Mouse (Mus musculus): ENCODE results near the gene Slc25a27. TPM values are rescaled to one million over a fixed set of nuclear protein-coding genes. Genes with fewer than 3 reads are reported as not detected.

The Slc25a27 gene
- polyA plus RNA-seq, 1 experiment from 2014 or later = 7.6 TPM

DNA sequence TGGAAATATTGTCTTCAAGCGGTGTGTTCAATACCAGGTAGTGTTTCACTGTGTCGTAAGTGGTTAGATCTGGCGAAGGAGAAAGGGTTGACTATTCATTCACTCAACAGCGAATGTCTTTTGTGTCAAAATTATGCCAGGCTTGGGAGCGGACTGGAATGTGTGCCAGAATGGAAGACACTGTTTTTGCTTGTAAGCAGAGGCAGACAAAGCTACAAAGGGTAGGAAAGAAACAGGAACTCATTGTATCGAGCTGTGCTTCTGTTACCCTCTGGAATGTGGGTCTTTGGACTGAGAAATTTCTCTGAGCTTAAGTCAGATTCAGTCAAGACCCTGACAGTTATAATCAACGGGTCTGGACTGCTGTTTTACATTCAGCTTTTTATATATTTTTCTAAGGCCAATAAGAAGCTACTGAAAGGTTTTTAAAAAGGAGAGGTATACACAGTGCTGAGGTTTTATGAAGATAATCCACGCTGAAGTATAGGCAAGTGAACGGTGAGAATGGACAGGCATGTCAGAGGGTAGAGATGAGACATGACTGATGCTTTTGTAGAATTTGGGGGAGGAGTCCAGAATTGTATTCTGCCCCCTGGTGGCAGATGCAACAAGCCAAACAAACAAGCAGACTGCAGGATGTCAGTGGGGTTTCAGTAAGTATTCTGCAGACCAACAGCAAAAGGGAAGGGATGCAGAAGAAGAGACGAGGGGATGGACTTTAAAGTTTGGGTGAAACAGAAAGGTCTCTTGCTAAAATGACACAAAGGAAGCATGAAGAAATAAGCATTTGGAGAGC is 17.2 kb downstream of the Slc25a27 start:
- DNase-seq (ENCODE audit: low spot score) = peak; percentile 58

DNA sequence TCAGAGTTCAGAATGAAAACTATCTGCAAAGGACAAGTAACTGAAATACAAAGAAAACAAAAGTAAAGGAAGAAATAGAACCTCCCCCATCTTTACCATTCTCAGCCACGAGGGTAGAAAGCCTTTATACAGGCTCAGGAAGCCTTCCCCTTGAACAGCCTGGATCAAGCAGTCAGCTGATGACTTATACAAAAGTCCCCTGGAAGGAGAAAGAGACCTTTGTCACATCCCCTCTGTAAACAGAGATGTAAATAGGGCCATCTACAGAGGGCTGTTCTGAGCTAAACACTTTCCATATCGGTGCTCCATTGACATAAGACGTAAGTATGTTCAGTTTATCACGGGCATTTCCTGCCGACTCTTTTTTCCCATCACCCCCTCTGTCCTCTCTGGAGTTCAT is 20.1 kb downstream of the Slc25a27 start:
- no peak for DNase-seq (ENCODE audit: low spot score)

DNA sequence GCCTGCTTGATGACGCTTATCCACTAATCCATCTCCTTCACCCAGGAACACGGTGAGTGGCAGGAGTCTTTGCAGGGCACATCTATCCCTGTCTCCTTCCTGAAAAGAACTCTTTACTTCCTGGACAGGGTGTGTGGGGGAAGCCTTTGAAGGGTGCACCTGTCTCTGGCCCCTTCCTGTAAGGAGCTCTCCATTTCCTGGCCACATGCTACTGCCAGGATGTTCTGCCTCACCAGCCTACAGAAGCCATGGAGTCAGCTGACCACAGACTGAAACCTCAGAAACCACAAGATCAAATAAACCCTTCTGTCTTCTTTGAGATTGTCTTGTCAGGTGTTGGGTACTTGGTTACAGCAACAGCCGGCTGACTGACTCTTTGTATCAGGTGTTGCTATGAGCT is 21.9 kb downstream of the Slc25a27 start:
- DNase-seq (ENCODE audit: low spot score) = peak; percentile 83

DNA sequence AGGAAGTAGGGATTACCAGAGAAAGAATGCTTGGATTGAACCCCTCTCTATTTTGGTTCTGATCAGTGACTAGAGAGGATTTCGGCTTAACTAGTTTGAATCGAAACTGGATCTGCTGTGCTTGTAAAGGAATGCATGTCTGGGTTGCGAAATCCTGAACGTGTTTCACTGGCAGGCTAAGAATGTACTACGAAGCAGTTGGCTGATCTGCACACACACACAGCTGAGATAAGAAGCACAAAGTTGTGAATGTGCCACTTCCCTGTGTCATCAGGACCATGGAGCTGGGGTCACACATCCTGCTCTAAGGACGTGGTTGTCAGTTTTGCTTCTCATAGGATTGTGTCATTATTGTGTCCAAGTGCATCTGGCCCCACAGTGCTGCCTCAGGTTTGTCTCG is 22.6 kb downstream of the Slc25a27 start:
- no peak for DNase-seq (ENCODE audit: low spot score)

DNA sequence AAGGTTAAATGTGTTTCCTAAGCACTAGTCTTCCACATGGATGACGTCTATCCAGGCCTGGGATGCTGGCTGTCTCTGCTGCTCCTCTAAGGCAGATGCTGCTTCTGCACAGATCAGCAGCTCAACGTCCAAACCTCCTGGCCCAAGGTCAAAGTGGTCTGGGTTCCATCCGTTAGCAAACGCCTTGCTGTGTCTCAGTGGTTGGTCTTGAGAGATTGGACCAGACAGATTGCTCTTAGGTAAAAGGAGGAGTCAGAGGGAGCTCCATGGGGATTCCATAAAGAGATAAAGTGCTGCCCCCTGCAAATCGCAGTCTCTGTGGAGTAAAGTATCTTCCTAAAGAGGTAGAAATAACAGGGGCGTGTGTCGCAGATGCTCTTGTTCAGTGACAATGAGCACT is 23.8 kb downstream of the Slc25a27 start:
- DNase-seq (ENCODE audit: low spot score) = no peak

DNA sequence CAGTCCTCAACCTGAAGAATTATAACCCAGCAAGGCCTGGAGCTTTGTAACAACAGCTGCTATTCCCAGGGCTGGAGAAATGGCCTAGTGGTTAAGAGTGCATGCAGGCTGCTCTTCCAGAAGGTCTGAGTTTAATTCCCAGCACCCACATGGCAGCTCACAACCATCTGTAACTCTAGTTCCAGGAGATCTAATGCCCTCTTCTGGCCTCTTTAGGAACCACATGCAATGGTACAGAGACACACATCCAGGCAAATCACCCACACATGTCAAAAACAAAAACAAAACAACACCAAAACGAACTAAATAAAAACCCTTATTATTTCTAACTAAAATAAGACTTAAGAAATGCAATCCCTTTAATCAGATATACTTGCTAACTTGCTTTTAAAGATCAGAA is 26.2 kb downstream of the Slc25a27 start:
- DNase-seq (ENCODE audit: low spot score) = no peak

DNA sequence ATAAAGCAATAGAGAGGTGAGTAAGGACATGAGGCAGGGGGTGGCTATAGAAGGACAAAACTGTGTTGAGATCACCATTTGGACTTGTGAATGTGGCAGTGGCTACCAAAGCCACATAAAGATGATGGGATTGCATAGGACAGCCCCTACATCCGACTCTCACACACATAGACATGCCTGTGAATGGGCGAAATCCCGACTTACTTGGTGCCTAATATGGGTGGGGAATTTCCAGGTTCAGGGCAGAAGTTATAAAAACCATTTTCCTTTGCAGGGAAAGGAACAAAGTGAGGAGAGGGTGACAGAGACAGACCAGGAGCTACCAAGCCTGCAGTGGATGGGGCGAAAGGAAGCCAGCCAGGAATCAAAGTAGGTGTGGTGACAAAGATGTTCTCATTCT is 29.9 kb downstream of the Slc25a27 start:
- no peak for DNase-seq (ENCODE audit: low spot score)

DNA sequence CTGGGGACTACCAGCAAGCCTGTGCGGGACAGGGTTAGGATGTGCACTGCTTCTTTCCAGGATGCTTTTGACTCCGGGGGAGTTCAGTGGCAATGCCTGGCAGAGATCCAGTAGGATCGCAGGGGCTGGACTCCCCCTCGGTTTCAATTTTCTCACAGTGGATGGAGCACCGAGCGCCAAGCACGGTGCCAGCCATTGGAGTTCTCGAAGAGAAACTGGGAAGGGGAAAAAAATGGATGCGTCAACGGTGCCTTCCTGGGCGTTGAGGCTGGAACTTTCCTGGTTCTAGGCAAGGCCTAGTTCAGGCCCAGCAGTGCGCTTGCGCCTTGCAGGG is 36.6 kb downstream of the Slc25a27 start:
- no peak for DNase-seq (ENCODE audit: low spot score)

DNA sequence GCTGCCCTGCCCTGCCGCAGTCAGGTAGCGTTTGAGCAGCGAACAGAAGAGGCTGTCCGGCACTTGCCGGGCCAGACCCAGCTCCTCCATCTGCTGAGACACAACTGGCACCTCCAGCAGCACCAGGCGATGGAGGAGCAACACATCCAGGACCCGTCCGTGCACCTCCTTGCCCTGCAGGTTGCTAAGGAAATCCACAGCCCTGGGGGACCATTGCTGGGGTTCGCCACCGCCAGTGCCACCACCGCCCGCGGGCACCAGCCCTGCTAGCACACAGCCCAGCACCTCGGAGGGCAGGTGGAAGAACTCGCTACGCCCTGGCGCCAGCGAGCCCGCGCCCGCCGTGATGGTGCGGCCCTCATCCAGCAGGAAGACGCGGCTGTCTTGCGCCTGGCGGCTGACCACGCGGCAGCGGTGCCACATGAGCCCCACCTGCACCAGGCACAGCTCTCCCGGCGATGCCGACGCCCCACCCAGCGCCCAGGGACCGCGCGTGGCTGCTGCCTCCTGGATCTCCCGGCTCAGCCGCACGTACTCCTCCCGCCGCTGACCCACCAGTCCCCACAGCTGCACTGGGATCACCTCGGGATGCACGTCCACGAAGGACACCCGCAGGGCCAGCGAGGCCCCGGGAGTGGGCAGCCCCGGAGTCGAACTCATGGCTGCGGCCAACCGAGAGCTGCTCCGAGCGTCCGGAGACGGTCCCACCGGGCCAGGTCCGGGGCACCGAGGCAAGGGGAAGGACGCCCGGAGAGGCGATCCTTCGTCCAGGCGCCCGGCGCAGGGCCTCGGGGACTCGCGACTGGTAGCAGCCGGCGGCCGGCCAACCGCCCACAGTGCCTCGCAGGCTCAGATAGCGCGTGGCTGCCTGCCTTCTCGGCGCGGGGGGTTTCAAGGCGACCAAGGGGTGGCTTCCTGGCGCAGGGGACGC is 37.3 kb downstream of the Slc25a27 start, which contains the start of gene Tdrd6:
Tdrd6 (minus strand) TSS at position 804 of the 931 bp plus-strand sequence.
- no peak for DNase-seq (ENCODE audit: low spot score)

DNA sequence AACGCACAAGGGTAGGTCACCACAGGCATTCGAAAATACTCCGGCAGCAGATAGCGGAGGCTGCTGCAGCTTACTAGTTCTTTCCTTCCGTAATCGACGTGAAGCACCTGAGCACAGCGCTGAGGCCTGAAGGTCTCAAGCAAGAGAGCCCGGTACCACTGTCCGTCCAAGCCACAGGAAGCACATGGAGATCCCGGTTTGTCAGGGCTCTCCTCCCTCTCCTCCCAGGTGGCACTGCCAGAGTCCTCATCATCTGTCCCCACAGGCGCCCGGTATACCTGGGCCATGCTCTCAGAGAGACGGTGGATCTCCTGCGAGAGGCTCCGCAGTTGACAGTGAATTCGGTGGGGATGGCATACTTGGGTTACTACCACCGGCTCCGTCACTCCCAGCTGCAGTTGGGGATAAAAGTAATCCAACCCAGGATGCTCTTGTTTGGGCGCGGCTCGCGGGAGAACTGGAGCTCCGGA is 38.0 kb downstream of the Slc25a27 start:
- DNase-seq (ENCODE audit: low spot score) = no peak

DNA sequence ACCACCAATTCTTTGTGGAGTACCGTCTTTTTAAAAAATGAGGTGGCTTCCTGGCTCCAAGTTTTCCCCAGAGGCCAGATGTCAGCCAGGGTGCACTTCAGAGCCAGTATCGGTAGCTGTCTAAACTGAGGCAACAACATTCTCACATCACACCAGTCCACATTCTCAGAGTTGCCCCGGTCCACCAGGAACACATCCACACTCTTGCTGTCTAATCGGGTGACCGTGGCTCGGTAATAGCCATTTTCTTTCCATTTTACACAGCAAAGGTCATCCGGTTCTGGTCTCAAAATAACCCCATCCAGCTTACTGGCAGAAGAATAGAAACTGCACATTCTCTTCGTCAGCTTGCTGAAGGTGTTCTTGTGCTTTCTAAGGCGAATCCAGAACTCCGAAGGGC is 38.8 kb downstream of the Slc25a27 start:
- no peak for DNase-seq (ENCODE audit: low spot score)

DNA sequence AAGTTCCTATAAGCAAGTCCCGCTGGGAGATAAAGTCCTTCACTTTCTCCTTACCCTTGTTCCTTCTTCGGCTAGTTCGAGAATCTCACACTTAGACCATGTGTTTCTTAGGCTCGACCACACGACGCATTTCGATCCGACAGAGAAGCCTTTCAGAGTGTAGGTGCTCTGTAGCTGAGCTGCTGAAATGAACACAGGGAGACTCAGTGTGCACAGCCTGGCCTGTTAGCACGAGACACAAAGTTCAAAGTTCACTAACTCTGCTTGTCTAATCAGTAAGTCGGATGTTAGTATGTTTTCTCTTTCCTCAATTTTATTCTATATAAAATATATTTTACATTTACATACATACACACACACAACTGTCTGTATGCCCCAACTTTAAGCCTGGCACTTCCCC is 44.9 kb downstream of the Slc25a27 start:
- no peak for DNase-seq (ENCODE audit: low spot score)

DNA sequence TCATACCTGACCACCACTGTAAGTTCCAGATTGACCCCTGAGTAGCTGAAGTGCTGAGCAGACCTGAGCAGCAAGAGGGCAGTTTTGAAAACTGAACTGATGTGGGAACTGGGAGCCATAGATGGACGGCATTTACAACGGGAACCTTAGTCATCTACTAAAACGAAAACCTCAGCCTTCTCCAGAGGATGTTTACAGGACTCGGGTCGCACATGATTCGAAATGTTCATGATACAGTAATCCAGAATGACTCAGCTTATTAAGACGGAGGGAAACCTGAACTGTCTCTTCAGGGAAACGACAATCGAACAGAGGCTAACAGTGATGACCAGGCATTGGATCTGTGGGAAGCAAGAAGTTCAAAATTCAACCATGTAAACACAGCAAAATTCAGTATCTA is 47.9 kb downstream of the Slc25a27 start:
- DNase-seq (ENCODE audit: low spot score) = no peak

DNA sequence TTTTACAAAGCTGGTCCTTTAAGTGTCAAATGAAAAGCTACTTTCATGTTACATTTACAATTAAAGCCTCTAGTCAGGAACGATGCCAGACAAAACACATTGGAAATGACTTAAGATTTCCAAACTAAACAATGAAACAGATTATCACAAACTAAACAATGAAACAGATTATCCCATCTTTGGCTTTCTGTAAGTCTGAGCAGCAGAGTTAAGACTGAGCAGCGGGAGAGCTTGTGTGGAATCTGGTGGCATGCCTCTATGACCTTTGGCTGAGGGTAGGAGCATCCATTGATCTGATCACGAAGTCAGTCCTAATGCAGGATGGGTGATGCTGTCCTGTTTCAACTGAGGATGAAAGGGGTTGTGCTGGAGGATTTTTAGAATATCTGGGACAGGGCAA is 54.8 kb downstream of the Slc25a27 start:
- no peak for DNase-seq (ENCODE audit: low spot score)

DNA sequence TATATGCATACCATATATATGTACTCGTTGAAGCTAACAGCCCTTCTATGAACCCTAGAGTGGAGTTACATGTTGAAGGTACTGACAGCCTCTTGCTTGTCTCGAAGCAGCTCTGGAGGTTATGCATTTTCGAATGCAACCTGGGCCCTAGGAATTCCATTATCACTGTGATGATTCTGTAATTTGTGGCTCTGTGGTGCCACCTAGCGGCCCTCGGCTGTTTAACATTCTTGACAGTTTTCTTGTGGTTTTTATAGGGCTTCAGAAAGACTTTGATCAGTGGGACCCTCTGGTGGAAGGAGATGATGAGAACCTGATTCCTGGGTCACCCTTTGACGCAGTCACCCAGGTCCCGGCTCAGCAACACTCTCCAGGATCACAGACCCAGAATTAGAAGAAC is 55.4 kb downstream of the Slc25a27 start:
- peak; percentile 66 for DNase-seq (ENCODE audit: low spot score)

DNA sequence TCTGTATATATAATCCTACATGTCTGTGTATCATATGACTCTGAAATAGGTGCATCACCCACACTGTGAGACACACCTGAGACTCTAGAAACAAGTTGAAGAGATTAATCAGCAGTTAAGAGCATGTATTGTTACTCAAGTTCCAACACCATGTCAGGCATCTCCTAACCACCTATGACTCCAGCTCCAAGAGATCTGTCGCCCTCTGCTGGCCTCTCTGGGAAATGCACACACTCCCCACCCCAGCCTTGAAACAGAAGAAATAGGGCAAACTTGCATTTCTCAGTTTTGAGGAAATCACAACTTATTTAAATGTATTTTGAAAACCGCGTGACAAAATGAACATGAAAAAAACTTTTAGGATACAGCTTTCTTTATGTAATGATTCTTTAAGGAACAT is 60.3 kb downstream of the Slc25a27 start:
- DNase-seq (ENCODE audit: low spot score) = peak; percentile 66

DNA sequence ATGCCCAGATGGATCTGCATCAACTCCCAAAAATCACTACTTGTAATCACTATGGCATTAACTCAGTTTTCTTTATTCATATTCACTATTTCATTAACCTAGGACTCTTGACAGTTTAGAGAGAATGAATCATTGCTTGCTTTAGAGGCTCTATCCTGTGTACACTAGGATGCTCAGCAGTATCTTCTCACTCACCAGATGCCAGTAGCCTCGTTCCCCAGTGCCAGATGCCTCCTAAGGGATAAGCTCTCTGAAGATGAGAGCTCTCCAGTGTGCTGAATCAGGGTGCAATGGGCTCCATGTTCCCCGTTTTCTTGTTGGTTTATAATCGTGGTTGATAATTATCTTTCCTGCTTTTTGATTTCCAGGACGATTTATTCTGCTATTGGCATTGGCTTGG is 68.3 kb downstream of the Slc25a27 start:
- DNase-seq (ENCODE audit: low spot score) = no peak

DNA sequence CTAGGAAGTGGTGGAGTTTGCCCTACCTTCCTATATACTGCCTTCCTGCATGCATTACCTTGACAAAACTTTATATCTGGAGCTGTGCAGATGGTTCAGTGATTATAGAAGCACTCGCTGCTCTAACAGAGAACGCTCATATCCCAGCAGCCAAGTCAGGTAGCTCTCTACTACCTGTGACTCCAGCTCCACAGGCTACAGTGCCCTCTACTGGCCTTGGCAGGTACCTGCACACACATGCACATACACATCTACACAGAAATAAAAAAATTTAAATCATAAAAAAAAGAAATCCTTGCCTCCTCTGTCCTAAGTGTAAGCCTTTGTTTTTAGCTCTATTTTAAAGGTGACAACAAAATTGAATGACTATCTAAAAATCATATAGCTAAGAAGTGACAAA is 69.3 kb downstream of the Slc25a27 start:
- DNase-seq (ENCODE audit: low spot score) = no peak

DNA sequence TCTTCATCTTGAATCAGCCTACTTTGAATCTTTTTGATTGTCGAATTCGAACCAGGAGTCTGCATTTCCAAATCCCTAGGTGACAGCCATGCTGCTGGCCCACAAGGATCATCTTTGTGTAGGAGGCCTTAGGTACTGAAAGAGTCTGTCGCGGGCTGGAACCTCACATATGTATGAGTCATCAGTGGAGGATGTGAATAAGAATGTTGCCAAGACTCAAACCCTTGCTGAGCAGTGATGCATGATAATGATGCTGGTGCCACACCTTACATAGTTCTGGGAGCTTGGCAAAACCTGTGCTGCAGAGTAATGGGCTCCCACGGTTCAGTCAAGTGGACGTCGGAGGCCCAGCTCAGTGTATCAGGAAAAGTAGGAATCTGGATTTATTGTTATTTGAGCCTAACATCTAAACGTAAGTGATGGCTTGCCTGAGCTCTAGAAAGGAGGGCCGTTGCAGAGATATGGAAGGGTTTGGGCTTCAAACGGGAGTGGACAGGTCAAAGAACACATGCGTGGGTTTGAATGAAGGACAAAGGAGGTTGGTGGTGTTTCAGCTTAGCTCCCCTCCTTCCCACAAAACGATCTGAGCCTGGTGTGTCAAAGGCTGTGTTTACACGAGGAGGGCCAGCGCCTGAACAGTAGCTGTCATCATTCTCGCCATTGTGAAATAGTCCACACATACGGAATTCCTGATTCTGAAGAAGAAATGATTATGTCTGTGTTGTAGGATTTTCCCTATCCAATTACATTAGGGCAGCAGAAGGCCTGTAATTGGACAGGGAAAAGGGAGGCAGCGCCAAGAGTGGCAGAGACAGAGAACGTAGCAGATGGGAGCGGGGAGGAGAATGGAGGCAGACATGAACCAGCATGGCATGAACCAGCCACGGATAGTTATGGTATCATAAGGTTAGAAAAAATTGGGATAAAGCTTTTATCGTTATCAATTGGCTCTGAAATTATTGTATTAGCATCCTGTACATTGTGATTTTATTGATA is 74.4 kb downstream of the Slc25a27 start:
- DNase-seq (ENCODE audit: low spot score) = no peak
